Mouse (Mus musculus) layer of hippocampus, postnatal 25 days (tissue): ENCODE data around the gene Iqgap3. TPM values are rescaled to one million over a fixed set of nuclear protein-coding genes. Genes with fewer than 3 reads are reported as not detected.

Experiments used
- DNase-seq, 2 experiments: peaks; one replicate each; pipeline ENCODE4 v3.0.0; 2022; ENCODE audit warnings: mixed read lengths in 2 of 2, low spot score in 1 of 2; ENCODE audit errors: extremely low spot score in 1 of 2
- total RNA-seq, 2 experiments: library from RNA; stranded (reverse); gene quantifications; 2 replicates each; pipeline ENCODE4 v1.2.3; 2021

Gene Iqgap3
- total RNA-seq, 2 experiments from 2014 or later: 0.42 to 0.52 TPM

DNA sequence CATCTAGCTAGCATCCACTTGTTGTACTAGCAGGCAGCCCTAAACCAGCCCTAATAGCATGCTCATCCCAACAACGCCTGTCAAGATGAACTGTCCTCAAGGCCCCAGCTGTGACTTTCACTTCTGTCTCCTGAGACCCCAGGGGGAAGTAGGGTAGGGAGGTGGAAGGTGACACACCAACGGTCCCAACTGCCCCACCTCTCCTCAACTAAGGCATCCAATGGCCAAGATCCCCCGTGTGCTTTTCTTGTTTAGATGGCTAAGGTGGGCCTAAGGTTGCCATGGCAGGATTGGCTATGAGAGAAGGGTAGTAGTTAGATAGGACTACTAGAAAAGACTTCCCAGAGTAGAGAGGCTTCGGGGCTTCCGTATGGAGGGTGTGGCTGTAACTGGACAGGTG lies 66.6 kb downstream of the Iqgap3 start:
- no peak for DNase-seq

DNA sequence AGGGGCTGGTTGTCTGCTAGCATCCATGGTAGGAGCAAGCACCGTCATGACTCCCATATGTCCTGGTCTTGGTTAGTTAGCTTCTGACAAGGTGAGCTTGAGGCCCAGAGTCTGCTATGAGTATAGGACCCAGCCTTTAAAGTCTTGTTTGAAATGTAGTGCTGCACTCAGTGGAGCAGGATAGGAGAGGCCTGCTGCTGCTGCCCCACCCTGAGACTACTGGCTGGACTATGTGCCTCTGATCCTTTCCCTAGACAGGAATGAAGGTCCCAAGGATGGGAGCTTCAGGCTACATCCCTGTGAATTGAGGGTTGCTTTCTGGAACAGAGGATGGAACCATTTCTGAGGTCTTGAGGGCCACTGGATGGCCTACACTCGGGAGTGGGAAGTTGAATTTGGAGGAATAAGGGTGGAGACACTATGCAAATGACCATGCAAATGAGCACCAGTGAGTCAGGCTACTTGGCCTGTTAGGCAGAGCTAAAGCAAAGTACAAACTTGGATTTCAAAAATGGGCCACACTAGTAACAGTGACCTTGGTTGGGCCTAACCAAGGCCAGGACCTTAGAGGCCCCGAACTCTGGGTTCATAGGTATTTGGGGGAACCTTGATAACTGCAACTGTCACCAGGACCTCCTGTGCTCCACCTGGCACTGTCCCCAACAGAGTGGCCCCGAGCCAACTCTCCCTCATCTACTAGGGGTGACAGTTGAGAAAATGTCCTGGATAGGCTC lies 67.2 kb downstream of the Iqgap3 start:
- no peak for DNase-seq

DNA sequence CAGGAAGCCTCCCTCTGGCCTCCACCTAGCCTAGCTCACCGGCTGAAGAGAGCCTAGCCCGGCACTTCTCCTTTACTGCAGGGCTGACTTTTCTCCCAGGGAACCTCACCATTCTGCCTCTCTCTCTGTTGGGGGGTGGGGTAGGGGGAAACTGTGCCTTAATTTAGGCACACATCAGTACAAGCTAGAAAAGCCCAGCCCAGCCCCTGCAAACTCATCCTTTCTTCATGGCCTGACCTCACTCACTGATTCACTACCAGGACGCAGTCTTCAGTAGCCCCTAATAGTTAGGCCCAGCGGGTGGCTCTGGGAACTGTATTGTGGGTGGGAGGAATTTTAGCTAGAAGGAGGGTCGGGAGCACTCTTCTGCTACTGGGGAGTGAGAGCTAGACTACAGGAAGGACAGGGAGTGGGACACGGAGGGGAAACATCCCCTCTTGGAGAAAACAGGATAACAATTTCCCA lies 67.8 kb downstream of the Iqgap3 start:
- DNase-seq: no peak

DNA sequence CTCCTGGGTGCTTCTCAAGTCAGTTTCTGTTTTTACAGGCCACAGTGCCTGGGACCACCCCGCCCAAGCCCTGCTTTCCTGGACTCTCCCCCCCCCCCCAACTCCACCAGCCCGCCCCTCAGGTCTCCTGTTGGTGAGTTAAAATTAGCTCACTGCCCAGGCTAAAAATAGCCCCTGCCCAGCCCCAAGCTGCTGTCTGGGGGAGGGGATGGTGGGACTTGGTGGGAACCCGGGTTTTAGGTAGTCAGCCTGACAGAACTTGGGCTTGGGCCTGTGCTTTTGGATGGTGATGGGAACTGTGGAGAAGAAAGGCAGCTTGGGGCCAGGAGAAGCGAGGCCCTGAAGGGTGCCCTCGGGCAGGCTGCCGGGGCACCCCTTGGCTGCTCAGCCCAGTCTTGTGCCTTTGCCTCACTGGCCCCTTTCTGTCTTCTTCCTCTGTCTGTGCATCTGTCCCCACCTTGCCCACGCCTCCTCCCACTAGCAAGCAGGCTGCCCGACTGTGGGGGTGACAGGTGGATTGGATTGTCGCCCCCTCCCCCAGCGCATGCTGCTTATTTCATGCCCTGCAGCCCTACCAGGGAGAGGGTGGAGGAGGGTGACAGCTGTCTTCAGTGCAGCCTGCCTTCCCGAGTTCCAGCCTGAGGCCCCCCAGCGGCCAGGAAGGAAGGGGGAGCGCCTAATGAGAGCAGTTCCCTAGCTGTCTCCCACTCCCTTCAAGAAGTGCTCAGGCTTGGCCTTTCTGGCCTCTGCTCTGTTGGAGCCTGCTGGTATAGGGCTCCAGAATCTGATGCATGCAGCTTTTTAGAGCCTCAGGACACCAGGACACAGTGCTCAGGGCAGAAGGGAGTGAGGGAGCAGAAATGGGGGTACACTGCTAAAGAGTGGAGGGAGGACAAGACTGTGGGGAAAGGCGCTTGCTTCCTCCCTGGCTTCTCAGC lies 68.6 kb downstream of the Iqgap3 start:
- peak; percentile 57 to 61 for DNase-seq

DNA sequence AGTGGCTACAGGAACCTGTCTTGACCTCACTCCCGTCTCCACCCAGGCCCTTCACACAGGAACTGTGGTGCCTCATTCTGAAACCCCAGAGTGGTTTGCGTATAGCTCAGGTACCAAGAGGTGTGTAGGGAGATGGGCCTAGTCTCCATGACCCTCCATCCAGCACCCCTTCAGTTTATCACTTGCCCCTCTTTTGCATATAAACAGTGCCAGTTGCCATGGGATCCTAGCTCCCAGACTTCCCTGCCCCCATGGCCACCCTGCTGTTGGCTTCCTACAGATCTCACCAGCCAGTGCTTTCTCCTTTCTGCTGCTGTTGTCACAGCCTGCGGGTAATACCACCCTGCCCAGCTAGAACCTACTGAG lies 69.2 kb downstream of the Iqgap3 start:
- DNase-seq: no peak

DNA sequence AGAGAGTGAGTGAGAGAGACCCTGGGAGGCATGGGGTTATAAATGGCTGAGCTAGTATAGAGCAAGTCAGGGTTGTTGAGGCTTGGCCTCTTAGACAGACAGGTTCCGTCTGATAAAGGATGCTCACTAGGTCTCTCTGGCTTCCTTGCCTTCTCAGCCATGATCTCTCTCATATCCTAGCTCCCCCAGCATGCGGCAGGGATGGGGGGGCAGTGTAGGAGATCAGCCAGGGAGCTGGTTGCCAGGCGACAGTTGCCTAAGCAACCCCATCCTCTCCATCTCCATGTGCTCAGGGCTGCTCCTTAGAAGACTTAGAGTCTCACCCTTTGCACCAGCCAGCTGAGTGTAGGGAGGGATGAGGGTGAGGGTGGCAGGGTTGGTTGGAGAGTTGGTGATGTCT lies 70.3 kb downstream of the Iqgap3 start:
- peak; percentile 69 to 70 for DNase-seq

DNA sequence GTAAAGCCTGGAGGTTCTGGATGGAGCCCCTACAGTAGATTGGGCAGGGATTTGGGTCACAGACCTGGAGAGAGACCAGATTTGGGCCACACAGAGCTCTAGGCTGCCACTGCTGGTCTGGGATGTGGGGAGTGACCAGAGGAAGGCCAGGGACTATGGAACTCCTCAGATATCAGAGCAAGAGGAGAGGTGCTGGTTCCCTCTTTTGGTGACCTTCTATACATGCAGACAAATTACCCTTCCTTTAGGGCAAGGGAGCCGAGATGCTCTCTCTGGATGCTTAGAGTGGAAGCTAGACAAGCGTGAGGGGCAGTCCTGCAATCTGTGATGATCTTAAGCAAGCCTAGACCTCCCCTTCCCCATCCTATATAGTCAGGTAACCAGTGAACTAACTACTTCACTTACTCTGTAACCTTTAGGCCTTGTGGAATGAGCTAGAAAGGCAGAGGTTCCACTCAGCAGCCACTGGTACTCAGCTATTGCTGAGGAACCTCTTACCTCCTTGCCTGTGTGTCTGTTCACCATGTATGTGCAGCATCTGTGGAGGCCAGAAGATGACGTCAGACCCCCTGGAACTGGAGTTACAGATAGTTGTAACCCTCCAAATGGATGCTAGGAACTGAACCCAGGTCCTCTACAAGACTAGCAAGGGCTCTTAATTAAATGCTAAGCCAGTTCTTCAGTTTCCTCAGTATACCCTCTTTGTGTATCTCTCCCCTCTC lies 71.7 kb downstream of the Iqgap3 start:
- no peak for DNase-seq

DNA sequence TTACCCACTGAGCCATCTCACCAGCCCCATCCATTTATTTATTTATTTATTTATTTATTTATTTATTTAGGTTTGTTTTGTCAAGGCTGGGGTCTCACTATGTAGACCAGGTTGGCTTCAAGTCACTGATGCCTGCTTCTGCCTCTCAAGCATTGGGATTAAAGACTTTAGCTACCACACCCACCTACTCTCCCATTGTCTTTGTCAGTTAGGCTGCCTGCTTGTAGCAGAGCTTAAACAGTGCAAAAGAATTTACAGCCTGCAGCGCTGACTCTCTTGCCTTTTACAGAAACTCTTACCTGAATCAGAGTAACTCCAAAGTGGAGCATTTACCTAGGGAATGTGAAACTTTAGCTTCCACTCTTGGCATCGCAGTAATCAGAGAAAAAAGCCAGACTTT lies 72.5 kb downstream of the Iqgap3 start:
- DNase-seq: no peak

DNA sequence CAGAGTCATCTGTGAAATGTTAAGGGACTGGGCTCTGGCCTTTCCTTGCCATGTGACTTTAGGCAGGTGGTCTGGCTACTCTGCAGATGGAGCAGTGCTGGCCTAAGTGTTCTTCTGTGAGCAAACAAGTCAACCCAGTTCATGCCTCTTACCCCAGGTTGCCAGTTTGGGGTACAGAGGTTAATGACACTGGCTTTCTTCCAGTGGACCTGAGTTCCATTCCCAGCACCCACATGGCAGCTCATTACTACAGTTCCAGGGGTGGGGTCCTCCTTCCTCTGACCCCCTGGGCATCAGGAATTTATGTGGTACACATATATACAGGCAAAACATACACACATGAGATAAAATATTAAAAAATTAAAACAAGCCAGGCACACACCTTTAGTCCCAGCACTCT lies 75.0 kb downstream of the Iqgap3 start:
- DNase-seq: no peak

DNA sequence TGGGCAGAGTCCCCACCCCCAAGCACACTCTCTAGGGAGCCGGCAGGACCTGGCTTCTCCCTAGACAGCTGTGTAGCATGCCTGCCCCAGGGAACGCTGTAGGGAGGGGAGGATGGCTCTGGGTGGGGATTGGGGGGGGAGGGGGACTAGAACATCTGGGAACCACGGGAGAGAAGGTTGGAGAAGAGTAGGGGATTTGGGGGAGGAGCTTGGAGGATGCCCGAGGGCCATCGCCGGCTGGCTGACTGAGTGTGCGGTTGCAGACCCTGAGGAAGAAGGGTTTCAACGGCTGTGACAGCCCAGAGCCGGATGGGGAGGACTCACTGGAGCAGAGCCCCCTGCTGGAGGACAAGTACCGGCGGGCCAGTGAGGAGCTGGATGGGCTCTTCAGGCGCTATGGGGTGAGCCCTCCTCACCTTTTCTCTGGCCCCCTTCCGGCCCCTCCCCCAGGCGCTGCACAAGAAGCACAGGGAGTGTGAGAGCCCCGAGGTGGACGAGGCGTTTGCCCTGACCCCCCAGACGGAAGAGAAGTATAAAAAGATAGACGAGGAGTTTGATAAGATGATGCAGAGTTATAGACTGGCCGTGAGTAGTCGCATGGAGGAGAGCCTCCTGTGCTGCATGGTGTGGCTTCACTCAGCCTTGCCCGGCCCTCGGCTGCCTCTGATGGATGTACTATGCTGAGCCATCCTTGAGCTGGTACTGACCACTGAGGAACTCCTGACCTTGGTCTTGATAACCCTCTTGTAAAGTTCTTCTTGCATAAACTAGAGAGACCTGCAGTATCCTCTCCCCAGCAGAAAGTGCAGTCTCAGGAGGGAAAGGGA lies 76.2 kb downstream of the Iqgap3 start:
- DNase-seq: peak in 1 of 2 experiments; percentile 40

DNA sequence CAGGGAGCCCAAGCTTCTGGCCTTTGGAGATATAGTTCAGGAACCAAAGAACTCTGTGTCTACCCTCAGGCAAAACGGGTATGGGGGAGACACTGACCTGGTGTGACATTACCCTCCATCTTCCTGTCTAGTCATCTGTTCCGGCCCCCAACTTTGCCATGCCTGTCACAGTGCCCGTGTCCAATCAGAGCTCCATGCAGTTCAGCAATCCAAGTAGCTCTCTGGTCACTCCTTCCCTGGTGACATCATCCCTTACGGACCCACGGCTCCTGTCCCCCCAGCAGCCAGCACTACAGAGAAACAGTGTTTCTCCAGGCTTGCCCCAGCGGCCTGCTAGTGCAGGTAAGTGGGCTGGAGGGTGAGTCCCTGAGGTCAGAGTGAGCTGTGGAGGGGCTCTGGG lies 77.2 kb downstream of the Iqgap3 start:
- DNase-seq: no peak

DNA sequence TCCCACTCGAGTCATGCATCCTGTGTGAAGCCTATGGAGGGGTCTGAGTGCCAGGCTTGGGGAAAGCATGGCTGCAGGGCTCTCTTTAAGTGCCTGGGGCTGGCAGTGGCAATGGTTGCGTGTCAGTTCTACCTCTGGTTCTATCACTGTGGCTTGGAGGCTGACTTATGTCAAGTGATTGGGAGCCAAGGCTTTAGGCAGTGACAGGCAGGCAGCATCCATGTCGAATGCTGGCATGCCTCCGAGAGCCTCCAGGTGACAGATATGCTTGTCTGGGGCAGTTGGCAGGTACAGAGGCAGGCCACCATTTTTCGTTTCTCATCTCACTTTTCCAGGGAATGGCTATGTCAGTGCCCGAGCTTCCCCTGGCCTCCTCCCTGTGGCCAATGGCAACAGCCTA lies 79.1 kb downstream of the Iqgap3 start:
- DNase-seq: no peak

DNA sequence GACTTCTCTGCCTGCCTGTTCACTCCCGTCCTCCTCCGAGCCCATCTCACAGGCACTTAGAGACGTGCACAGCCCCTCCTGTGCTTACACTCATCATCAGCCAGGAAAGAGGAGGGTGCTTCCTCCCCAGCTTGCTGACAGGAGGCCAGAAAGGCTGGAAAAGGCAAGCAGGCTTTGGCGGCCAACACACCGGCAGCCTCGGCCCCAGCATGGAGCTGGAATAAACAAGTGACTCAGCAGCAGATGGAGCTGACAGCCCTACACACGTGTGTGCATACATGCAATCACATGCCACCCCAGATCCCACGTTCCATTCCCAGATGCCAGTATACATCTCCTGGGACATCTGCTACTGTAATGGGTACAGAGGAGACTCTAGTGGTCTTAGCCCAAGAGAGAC lies 80.5 kb downstream of the Iqgap3 start:
- DNase-seq: peak in 1 of 2 experiments; percentile 49

DNA sequence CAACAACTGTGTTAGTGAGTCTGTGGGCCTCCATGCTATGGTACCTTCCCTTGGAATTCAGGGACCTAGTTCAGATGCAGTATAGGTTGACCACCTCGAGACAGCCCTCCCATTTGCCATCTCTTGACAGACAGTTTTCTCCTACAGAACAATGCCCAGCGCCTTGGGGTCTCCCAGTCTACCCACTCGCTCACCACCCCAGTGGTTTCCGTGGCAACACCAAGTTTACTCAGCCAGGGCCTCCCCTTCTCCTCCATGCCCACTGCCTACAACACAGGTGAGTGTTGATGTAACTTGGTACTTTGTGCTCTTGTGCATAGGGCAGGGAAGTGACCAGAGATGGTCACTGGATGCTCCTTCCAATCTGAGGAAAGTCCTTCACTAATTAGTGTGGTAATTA lies 81.0 kb downstream of the Iqgap3 start:
- DNase-seq: no peak

DNA sequence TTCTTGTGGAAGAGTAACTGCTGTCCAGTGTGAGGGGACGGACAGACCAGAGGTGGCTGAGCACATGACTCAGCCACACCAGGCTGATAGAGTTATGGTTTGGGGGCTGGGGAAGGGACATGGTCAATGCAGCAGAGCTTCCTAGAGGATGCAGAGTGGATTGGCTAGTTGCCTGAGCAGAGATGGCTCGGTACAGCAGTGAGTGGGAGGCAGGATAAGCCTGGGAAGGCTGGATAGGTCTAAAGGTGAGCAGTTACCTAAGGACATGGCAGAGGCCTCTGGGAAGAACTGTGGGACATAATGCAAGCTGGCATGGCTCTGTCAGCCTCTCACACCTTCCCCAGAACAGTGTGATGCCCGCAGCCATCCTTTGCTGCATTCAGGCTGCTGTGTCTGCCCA lies 82.1 kb downstream of the Iqgap3 start:
- no peak for DNase-seq

DNA sequence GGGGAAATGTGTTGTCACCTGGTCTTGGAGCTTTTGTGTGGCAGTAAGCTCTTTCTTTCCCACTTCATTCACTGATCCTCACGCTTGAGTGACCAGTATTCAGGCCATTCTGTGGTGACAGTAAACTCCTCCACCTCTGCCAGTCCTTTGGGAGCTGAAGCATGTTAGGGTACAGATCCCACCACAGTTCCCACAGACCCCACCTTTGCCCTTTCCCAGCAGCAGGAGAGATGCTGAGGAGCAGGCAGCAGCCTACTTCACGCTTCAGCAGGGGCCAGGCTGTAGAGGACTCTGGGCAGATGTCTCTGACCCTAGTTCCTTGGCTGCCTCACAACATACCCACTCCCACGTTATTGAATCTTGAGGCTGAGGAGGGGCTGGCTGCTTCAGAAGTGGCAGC lies 82.5 kb downstream of the Iqgap3 start:
- DNase-seq: no peak

DNA sequence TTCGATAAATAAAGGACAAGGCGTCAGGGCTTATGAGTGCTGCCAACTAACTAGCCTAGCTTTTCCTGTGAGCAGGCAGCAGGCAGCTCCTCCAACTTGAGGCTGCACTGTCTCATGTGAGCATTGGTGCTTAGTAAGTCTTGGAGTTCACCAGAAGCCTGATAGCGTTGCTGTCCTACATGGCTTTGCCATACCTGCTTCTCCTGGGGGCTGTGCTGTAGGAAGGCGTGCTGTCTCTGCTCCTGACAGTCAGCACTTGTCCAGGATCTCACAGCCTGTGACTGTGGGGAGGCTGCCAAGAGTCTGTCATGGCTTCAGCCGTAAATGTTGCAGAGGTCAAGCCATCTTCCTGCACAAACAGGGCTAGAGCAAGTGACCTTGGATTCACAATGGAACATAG lies 84.3 kb downstream of the Iqgap3 start:
- DNase-seq: no peak

DNA sequence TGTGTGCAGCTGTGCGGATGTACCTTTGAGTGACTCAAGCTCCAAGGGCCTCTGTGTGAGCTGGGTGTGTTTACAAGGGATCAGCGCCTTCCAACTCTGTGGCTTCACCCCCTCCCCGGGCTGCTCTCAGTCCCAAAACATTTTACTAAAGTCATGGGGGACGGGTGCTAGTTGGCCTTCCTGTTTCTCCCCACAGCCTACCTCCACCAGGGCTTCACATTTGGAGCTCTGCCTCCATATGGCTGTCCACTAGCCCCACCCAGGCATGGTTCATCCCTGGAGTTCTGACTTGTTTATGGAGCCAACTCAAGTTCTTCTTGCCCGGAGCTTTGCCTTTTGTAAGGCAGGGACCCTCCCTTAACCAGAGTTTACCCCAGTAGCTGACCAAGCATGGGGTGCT lies 88.6 kb downstream of the Iqgap3 start:
- DNase-seq: no peak
